Mouse (Mus musculus): Measurements from ENCODE around the gene Tdrkh.

- no peak for TF ChIP-seq CTCF (IDR thresholded peaks at IDR 0.05; ENCODE audit: insufficient read depth, low read depth, low read length)
- no peak for TF ChIP-seq POLR2A (IDR thresholded peaks at IDR 0.05; ENCODE audit: insufficient read depth, low read depth, low read length)
Observed at GRCm38 (mm10) chr3:94392128-94392527, 20.9 kb upstream of the Tdrkh start.

Measured in olfactory bulb, adult 2 months (tissue).